Mouse (Mus musculus): ENCODE data around the gene Fev.

The Fev gene

GRCm38 (mm10) chr1:74877199-74877598 is 8.0 kb downstream of the Fev start:
- DNase-seq = no peak

GRCm38 (mm10) chr1:74872218-74872617 is 13.0 kb downstream of the Fev start:
- no peak for DNase-seq

GRCm38 (mm10) chr1:74861783-74862182 is 23.4 kb downstream of the Fev start:
- no peak for DNase-seq

- no peak for DNase-seq
Measured at GRCm38 (mm10) chr1:74859223-74859984, 25.8 kb downstream of the Fev start.

- no peak for DNase-seq
Measured at GRCm38 (mm10) chr1:74858805-74859204, 26.4 kb downstream of the Fev start.

GRCm38 (mm10) chr1:74858171-74858719 is 27.0 kb downstream of the Fev start:
- DNase-seq = peak; percentile 60

- DNase-seq = no peak
Measured at GRCm38 (mm10) chr1:74857677-74858076, 27.5 kb downstream of the Fev start.

GRCm38 (mm10) chr1:74857201-74857600 is 28.0 kb downstream of the Fev start:
- no peak for DNase-seq

GRCm38 (mm10) chr1:74856791-74857190 is 28.4 kb downstream of the Fev start:
- no peak for DNase-seq

GRCm38 (mm10) chr1:74856439-74856720 is 28.8 kb downstream of the Fev start:
- no peak for DNase-seq

GRCm38 (mm10) chr1:74855651-74856438 is 29.4 kb downstream of the Fev start:
- DNase-seq = no peak

- DNase-seq = no peak
Measured at GRCm38 (mm10) chr1:74855156-74855555, 30.1 kb downstream of the Fev start.

GRCm38 (mm10) chr1:74854306-74855056 is 30.7 kb downstream of the Fev start, which contains the start of gene Cdk5r2:
TSS of gene Cdk5r2 (plus strand) at chr1:74854934.
- DNase-seq = peak; percentile 81

- no peak for DNase-seq
Measured at GRCm38 (mm10) chr1:74851001-74851775, 34.0 kb downstream of the Fev start.

GRCm38 (mm10) chr1:74850251-74850650 is 35.0 kb downstream of the Fev start:
- no peak for DNase-seq

- DNase-seq = no peak
Measured at GRCm38 (mm10) chr1:74848946-74849345, 36.3 kb downstream of the Fev start.

GRCm38 (mm10) chr1:74846341-74846740 is 38.9 kb downstream of the Fev start:
- no peak for DNase-seq

- DNase-seq = no peak
Measured at GRCm38 (mm10) chr1:74843090-74843489, 42.1 kb downstream of the Fev start.

- no peak for DNase-seq
Measured at GRCm38 (mm10) chr1:74833255-74833654, 52.0 kb downstream of the Fev start.

Data from lung, postnatal 14 days (tissue).